Mouse (Mus musculus): ENCODE data around the gene Olfr1048. TPM values are rescaled to one million over a fixed set of nuclear protein-coding genes. Genes with fewer than 3 reads are reported as not detected.
"Not testable (repeated sequence)": the region's sequence is repeated elsewhere in the genome, so short reads cannot be mapped to it uniquely, and the experiment has no call there.

Olfr1048 gene
- total RNA-seq (2021): not detected
- long read RNA-seq, experiment 1: 0 reads
- long read RNA-seq, experiment 2: 0 reads

DNA sequence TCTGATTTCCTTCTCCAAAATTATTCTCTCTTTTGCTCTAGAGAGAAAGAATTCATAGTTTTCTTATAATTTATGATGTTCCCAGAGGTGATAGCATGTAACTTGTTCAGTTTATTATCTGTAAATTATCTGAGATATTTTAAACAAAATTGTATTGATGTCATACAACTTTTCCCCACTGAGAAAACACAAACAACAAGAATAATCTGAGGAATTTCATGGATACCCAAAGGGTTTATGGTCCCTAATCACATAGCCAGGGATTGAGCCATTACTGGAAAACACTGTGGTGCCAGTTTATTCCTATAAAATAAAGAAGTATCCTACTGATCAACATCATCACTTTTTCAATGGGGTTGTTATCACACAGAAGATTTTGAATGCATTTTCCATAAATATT lies at the start of gene Olfr1048:
Gene Olfr1048 (minus strand): TSS at position 101 of the 400 bp plus-strand sequence.
- no peak for DNase-seq (ENCODE audit: low spot score in 2 of 2)

DNA sequence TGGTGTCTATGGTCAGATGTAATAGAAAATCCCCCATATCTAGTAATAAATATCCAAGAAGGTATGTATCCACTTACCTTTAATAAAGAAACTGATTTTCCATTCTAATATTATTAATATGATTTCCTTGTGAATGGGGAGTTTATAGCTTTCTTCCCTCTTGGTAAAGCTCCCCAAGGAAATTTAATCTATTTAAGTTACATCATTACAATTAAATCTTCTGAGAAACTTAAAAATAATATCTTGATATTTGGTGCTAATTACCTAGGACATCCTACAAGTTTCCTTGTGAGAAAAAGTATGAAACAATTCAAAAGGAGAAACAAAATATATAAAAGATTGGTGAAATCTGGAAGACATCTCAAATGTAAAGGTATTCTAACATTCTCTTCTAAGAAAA lies 38.9 kb upstream of the Olfr1048 start, which contains the start of gene Olfr1051:
Gene Olfr1051 (minus strand): TSS at position 101 of the 400 bp plus-strand sequence.
- not testable (repeated sequence) for DNase-seq (ENCODE audit: low spot score in 2 of 2)

GRCm38 (mm10) chr2:86258228-86258627 lies 18.1 kb upstream of the Olfr1048 start, which contains the start of gene Olfr1049:
TSS of gene Olfr1049 (minus strand) at chr2:86258328.
- DNase-seq (ENCODE audit: low spot score in 2 of 2): not testable (repeated sequence)

GRCm38 (mm10) chr2:86231301-86231700 lies 8.8 kb downstream of the Olfr1048 start, which contains the start of gene Olfr1047:
TSS of gene Olfr1047 (minus strand) at chr2:86231401.
- no peak for DNase-seq (ENCODE audit: low spot score in 2 of 2)

DNA sequence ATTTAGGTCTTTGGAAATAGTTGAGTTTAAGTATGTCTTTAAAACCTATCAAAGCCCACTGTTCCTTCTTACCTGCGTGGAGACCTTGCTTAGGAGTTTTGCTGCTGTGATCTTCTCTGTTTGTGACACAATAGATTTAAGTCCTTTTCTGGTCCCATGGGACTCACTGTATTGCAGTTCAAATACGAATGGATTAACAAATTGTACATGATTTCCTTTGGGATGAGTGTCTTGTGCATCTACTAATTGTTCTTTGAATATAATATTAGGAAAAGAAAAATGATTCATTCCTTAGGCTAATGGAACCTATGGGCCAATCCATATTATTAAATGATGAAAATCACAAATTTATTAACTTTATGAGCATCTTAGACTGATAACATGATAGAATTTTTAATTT lies 20.9 kb downstream of the Olfr1048 start, which contains the start of gene Olfr1046:
Gene Olfr1046 (minus strand): TSS at position 101 of the 400 bp plus-strand sequence.
- DNase-seq (ENCODE audit: low spot score in 2 of 2): no peak

DNA sequence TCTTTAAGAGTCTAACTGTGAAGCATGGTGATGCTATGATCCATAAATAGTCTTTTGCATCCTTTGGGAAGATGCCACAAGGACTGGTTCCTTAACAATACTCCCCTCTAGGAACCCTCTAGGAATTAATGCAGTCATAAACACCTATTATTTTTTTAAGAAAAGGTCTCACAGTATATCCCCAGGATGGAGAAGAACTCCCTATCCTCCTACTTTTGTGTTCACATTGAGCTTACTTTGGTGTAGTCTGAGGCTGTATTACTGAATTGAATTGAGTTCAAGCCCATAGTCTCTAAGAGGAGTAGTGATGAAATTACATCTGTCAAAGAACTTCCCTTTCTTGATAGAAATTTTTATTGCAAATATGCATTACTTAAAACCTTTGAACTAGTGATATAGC lies 37.2 kb downstream of the Olfr1048 start, which contains the start of gene Olfr1045:
Gene Olfr1045 (minus strand): TSS at position 101 of the 400 bp plus-strand sequence.
- no peak for DNase-seq (ENCODE audit: low spot score in 2 of 2)

- no peak for DNase-seq (ENCODE audit: low spot score in 2 of 2)
Measured at GRCm38 (mm10) chr2:86195863-86196262, 44.2 kb downstream of the Olfr1048 start.

GRCm38 (mm10) chr2:86185583-86185982 lies 54.5 kb downstream of the Olfr1048 start, which contains the start of gene Olfr52:
TSS of gene Olfr52 (minus strand) at chr2:86185683.
- no peak for DNase-seq (ENCODE audit: low spot score in 2 of 2)

Other genes with a start within 250 kb of the Olfr1048 start
- not detected for gene Olfr1031, start 250.0 kb downstream of the Olfr1048 start, total RNA-seq (2021)
- gene Olfr1032, start 234.7 kb downstream of the Olfr1048 start, total RNA-seq (2021): not detected
- 1 to 10 TPM; 3.2 to 6.0 TPM for gene Olfr1033, start 219.7 kb downstream of the Olfr1048 start, total RNA-seq (2021)
- gene Olfr1034, start 194.4 kb downstream of the Olfr1048 start, total RNA-seq (2021): under 1 TPM; 0.11 to 0.31 TPM
- not detected for gene Olfr1036, start 166.3 kb downstream of the Olfr1048 start, total RNA-seq (2021)
- not detected for gene Olfr1037, start 152.9 kb downstream of the Olfr1048 start, total RNA-seq (2021)
- gene Olfr1039, start 104.4 kb downstream of the Olfr1048 start, total RNA-seq (2021): not detected
- gene Olfr1040, start 93.6 kb downstream of the Olfr1048 start, total RNA-seq (2021): not detected
- not detected for gene Olfr1042, start 78.5 kb downstream of the Olfr1048 start, total RNA-seq (2021)
- gene Olfr1043, start 72.8 kb downstream of the Olfr1048 start, total RNA-seq (2021): not detected
- not detected for gene Olfr1044, start 62.5 kb downstream of the Olfr1048 start, total RNA-seq (2021)
- not detected for gene Olfr52, start 54.6 kb downstream of the Olfr1048 start, total RNA-seq (2021)
- gene Olfr1045, start 37.3 kb downstream of the Olfr1048 start, total RNA-seq (2021): not detected
- gene Olfr1046, start 21.0 kb downstream of the Olfr1048 start, total RNA-seq (2021): not detected
- gene Olfr1047, start 8.9 kb downstream of the Olfr1048 start, total RNA-seq (2021): not detected
- not detected for gene Olfr1049, start 18.0 kb upstream of the Olfr1048 start, total RNA-seq (2021)
- gene Olfr1051, start 38.8 kb upstream of the Olfr1048 start, total RNA-seq (2021): not detected
- not detected for gene Olfr1052, start 52.2 kb upstream of the Olfr1048 start, total RNA-seq (2021)
- gene Olfr1053, start 75.0 kb upstream of the Olfr1048 start, total RNA-seq (2021): not detected
- gene Olfr1054, start 95.1 kb upstream of the Olfr1048 start, total RNA-seq (2021): not detected
- not detected for gene Olfr1055, start 110.0 kb upstream of the Olfr1048 start, total RNA-seq (2021)
- not detected for gene Olfr1056, start 122.2 kb upstream of the Olfr1048 start, total RNA-seq (2021)
- not detected for gene Olfr1057, start 138.1 kb upstream of the Olfr1048 start, total RNA-seq (2021)
- not detected for gene Olfr1058, start 148.3 kb upstream of the Olfr1048 start, total RNA-seq (2021)
- not detected for gene Olfr1061, start 173.8 kb upstream of the Olfr1048 start, total RNA-seq (2021)
- not detected for gene Olfr1062, start 186.5 kb upstream of the Olfr1048 start, total RNA-seq (2021)
- gene Olfr1065, start 210.3 kb upstream of the Olfr1048 start, total RNA-seq (2021): not detected
- not detected for gene Olfr1066, start 216.0 kb upstream of the Olfr1048 start, total RNA-seq (2021)
- not detected for gene Olfr228, start 247.1 kb upstream of the Olfr1048 start, total RNA-seq (2021)